Mouse (Mus musculus): Measurements from ENCODE around the gene Il5. TPM values are rescaled to one million over a fixed set of nuclear protein-coding genes. Genes with fewer than 3 reads are reported as not detected.

Gene Il5
- total RNA-seq, 2 experiments from 2014 or later: not detected

DNA sequence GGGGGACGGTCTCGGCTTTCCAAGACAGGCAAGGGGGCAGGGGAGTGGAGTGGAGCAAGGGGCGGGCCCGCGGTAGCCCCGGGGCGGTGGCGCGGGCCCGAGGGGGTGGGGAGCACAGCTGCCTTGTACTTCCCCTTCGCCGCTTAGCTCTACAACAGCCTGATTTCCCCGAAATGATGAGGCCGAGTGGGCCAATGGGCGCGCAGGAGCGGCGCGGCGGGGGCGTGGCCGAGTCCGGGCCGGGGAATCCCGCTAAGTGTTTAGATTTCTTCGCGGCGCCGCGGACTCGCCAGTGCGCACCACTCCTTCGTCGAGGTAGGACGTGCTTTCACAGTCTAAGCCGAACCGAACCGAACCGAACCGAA lies 49.1 kb downstream of the Il5 start, which contains the start of gene Irf1:
Gene Irf1, plus strand, starts transcription at position 255 of the 365 bp plus-strand sequence.
- DNase-seq (ENCODE audit: low spot score in 2 of 2): peak; percentile 93 to 95

DNA sequence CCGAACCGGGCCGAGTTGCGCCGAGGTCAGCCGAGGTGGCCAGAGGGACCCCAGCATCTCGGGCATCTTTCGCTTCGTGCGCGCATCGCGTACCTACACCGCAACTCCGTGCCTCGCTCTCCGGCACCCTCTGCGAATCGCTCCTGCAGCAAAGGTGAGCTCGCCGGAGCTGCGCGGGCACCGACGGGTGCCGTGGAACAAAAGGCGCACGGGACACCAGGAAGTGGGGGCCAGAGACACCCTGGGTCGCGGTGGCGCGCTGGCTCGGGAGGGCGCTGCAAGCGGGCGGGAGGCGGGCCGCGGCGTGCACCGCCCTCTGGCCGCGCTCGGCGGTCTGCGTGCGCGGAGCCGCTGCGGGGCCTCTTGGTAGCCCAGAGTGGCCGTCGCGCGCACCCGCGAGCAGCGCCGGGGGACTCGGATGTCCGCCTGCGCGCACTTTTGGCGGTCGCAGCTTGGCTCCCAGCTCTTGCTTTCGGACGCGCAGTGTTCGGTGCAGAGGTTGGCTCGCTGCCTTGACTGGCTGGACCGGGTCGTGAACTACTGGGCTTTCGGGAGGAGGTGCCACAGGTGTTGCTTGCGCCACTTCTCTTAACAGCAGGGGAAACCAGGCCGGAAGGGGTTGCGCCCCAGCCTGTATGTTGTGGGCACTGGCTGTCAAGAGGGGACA lies 49.7 kb downstream of the Il5 start:
- peak; percentile 73 to 79 for DNase-seq (ENCODE audit: low spot score in 2 of 2)

DNA sequence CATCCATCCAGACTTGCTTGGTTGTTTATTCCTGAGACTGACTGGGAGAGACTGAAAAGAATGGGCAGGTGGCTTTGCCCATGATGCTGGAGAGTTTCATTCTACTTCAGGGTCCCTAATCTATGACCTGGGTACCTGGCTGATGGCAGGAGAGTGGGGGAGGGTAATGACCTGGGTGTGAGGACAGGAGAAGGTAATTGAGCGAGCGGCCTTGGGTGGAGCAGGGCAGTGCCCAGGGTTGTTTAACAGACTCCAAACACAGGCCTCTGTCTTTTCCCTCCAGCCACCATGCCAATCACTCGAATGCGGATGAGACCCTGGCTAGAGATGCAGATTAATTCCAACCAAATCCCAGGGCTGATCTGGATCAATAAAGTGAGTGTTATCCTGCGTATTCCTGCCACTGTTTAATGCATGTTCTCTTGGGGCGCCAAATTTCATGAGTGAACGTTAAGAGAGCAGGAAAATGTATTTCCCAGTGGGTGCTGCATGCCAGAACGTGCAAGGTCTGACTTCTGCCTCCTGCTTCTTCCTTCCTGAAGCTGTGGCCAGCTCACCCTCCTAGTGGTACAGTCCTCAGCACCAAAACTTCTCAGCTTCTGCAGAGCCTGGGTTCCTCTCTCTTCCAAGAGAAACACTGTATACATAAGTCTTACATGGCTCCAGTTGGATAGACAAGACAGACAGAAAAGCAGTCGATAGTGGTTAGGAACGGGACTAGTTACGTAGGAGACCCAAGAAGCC lies 50.6 kb downstream of the Il5 start:
- no peak for DNase-seq (ENCODE audit: low spot score in 2 of 2)

DNA sequence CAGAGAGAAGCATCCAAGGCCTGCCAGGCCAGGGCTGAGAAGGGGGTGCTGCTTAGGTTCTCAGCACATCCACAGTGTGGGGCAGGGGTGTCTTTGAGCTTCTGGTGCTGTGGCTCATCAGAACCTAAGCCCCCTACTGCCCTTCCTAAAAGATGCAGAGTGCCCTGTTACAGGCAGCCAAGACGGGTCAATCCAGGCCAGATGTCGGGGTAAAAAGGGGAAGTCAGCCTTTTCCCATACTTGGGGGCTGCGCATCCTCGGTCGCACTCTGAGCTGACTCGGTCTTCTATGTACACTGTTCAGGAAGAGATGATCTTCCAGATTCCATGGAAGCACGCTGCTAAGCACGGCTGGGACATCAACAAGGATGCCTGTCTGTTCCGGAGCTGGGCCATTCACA lies 51.9 kb downstream of the Il5 start:
- no peak for DNase-seq (ENCODE audit: low spot score in 2 of 2)

DNA sequence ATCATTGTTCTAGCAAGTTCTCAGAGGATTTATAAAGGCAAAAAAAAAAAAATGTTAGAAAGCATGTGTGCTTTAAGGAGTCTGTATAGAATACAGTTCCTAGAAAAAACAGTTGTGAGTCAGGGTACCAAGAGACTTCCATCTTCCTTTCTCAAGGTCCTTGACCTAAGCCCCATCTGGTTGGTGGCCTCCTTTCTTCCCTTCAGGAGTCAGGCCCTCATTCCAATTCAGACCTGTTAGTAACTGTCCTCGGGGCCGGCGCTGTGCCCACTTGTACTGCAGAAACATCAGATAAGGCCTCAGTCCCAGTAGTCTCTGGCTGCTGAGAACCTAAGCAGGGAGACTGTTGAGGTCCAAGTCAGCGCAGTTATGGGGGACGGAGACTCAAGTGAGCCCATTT lies 52.5 kb downstream of the Il5 start, which contains the start of gene Gm17334:
Gene Gm17334, minus strand, starts transcription at position 101 of the 400 bp plus-strand sequence.
- no peak for DNase-seq (ENCODE audit: low spot score in 2 of 2)

DNA sequence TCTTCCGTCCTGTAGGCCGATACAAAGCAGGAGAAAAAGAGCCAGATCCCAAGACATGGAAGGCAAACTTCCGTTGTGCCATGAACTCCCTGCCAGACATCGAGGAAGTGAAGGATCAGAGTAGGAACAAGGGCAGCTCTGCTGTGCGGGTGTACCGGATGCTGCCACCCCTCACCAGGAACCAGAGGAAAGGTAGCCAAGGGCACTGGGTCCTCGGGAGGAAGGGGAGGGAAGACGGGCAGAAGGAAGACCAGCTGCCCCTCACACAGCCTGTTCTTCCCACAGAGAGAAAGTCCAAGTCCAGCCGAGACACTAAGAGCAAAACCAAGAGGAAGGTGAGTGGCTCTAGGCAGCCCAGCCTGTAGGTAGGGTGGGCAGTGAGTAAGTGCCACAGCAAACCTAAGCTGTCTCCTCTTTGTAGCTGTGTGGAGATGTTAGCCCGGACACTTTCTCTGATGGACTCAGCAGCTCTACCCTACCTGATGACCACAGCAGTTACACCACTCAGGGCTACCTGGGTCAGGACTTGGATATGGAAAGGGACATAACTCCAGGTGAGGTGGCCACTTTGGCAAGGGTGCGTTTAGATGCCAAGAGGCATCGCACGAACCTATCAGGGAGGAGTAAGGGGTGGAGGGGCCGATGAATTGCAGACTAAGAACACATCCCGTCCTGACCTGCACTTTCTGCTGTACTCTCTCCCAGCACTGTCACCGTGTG lies 53.2 kb downstream of the Il5 start:
- no peak for DNase-seq (ENCODE audit: low spot score in 2 of 2)

Small RNA genes lying within 50 kb of the gene (microRNA-seq; reads per million reads assigned to microRNA genes)
- 0 reads per million in 2 experiments for gene Mir7671 (ENCODE audit: borderline number of aligned reads in 2 of 2)

Other genes starting within 250 kb of the Il5 start
- gene Gm9945, start 240.6 kb upstream of the Il5 start, total RNA-seq (2021): not detected
- gene Sowaha, start 240.5 kb upstream of the Il5 start, total RNA-seq (2021): under 1 TPM; 0.19 to 0.30 TPM
- gene Sept8, start 201.5 kb upstream of the Il5 start, total RNA-seq (2021): 10 to 100 TPM; 28.9 to 32.1 TPM
- 10 to 100 TPM; 23.2 to 25.9 TPM for gene Kif3a, start 153.4 kb upstream of the Il5 start, total RNA-seq (2021)
- gene Il4, start 102.1 kb upstream of the Il5 start, total RNA-seq (2021): not detected
- not detected for gene Il13, start 86.1 kb upstream of the Il5 start, total RNA-seq (2021)
- 10 to 100 TPM in 1 of 2 experiments, 1 to 10 TPM in 1; 8.3 to 12.0 TPM for gene Rad50, start 13.5 kb upstream of the Il5 start, total RNA-seq (2021)
- gene Irf1, start 49.2 kb downstream of the Il5 start, total RNA-seq (2021): 10 to 100 TPM; 21.2 to 44.2 TPM
- gene Gm17334, start 52.4 kb downstream of the Il5 start, total RNA-seq (2021): under 1 TPM in 1 of 2 experiments, not detected in 1; 0.80 TPM
- 1 to 10 TPM; 5.2 to 6.1 TPM for gene Gm12216, start 138.5 kb downstream of the Il5 start, total RNA-seq (2021)
- 10 to 100 TPM; 38.9 to 63.4 TPM for gene Slc22a5, start 170.9 kb downstream of the Il5 start, total RNA-seq (2021)

Data from adrenal gland, adult 18-20 months (tissue).